Mouse (Mus musculus): Measurements from ENCODE around the gene Nt5e. TPM values are rescaled to one million over a fixed set of nuclear protein-coding genes. Genes with fewer than 3 reads are reported as not detected.
A peak's percentile ranks its signal among the peaks of the same experiment; 100 is the strongest.

Nt5e gene
- total RNA-seq, 2 experiments from 2014 or later = 10.7 to 16.7 TPM

- DNase-seq = no peak
Measured at GRCm38 (mm10) chr9:88344424-88344823, 17.4 kb downstream of the Nt5e start.

- DNase-seq = no peak
Measured at GRCm38 (mm10) chr9:88346857-88347256, 19.9 kb downstream of the Nt5e start.

- no peak for DNase-seq
Measured at GRCm38 (mm10) chr9:88348623-88349022, 21.6 kb downstream of the Nt5e start.

GRCm38 (mm10) chr9:88350317-88350716 is 23.3 kb downstream of the Nt5e start:
- no peak for DNase-seq

GRCm38 (mm10) chr9:88351163-88351562 is 24.2 kb downstream of the Nt5e start:
- no peak for DNase-seq

GRCm38 (mm10) chr9:88352741-88353140 is 25.7 kb downstream of the Nt5e start:
- no peak for DNase-seq

- no peak for DNase-seq
Measured at GRCm38 (mm10) chr9:88353459-88353858, 26.5 kb downstream of the Nt5e start.

GRCm38 (mm10) chr9:88357173-88357572 is 30.2 kb downstream of the Nt5e start:
- DNase-seq = no peak

GRCm38 (mm10) chr9:88359140-88359539 is 32.1 kb downstream of the Nt5e start:
- DNase-seq = no peak

- DNase-seq = peak; percentile 76 to 87
Measured at GRCm38 (mm10) chr9:88361211-88361909, 34.4 kb downstream of the Nt5e start.

GRCm38 (mm10) chr9:88362055-88362850 is 35.3 kb downstream of the Nt5e start:
- peak; percentile 33 to 41 for DNase-seq

GRCm38 (mm10) chr9:88363102-88363501 is 36.1 kb downstream of the Nt5e start:
- DNase-seq = peak; percentile 24 to 42

- DNase-seq = no peak
Measured at GRCm38 (mm10) chr9:88366308-88366707, 39.3 kb downstream of the Nt5e start.

GRCm38 (mm10) chr9:88366819-88367218 is 39.8 kb downstream of the Nt5e start:
- no peak for DNase-seq

- no peak for DNase-seq
Measured at GRCm38 (mm10) chr9:88367322-88367721, 40.3 kb downstream of the Nt5e start.

GRCm38 (mm10) chr9:88367751-88368150 is 40.8 kb downstream of the Nt5e start:
- DNase-seq = no peak

GRCm38 (mm10) chr9:88368476-88368875 is 41.5 kb downstream of the Nt5e start:
- DNase-seq = no peak

- peak; percentile 18 to 23 for DNase-seq
Measured at GRCm38 (mm10) chr9:88369666-88370065, 42.7 kb downstream of the Nt5e start.

GRCm38 (mm10) chr9:88371201-88371600 is 44.2 kb downstream of the Nt5e start:
- DNase-seq = no peak

GRCm38 (mm10) chr9:88373001-88373400 is 46.0 kb downstream of the Nt5e start:
- DNase-seq = no peak

- no peak for DNase-seq
Measured at GRCm38 (mm10) chr9:88377483-88377882, 50.5 kb downstream of the Nt5e start.

GRCm38 (mm10) chr9:88379057-88379456 is 52.1 kb downstream of the Nt5e start:
- DNase-seq = no peak

- no peak for DNase-seq
Measured at GRCm38 (mm10) chr9:88380076-88380475, 53.1 kb downstream of the Nt5e start.

GRCm38 (mm10) chr9:88380542-88380941 is 53.5 kb downstream of the Nt5e start:
- DNase-seq = no peak

Data from heart, adult 18-20 months (tissue).